In genomic region chr12:116806089-116806488, GRCm38 (mm10) we compare ENCODE assay signal across 20 mouse cellular contexts.
DNase-seq lines count a peak whose midpoint lies in the region; ATAC-seq lines count a peak whose summit lies in the region.
"Had no signal": no experiment of that assay in that cellular context is flagged by ENCODE, and none has a peak within 500 bp of the region (broad histone marks: within the 10 kb centered on the region; RNA-seq: fewer than 3 reads in every experiment).

No protein-coding gene starts in this region.

- H3K9me3 ChIP-seq in forebrain, embryonic 16.5 days (ENCODE audit: control insufficient read depth, low read length) = no peaks in the 10 kb centered on the region
- no peaks in the 10 kb centered on the region for H3K9me3 ChIP-seq in forebrain, embryonic 10.5 days
- H3K9me3 ChIP-seq: embryonic facial prominence, embryonic 10.5 days; heart, embryonic 13.5 days had no signal

- no peak overlapping the region for H3K4me3 ChIP-seq in forebrain, embryonic 16.5 days (replicated peaks; ENCODE audit: low read length)
- H3K4me3 ChIP-seq in forebrain, embryonic 10.5 days = no peak overlapping the region
- H3K4me3 ChIP-seq: embryonic facial prominence, embryonic 10.5 days; heart, embryonic 13.5 days had no signal

- H3K36me3 ChIP-seq in forebrain, embryonic 16.5 days (ENCODE audit: control insufficient read depth, insufficient read depth) = no peaks in the 10 kb centered on the region
- H3K36me3 ChIP-seq in forebrain, embryonic 10.5 days (replicated peaks) = no peaks in the 10 kb centered on the region
- H3K36me3 ChIP-seq: embryonic facial prominence, embryonic 10.5 days; heart, embryonic 13.5 days had no signal

- no peak overlapping the region for H3K4me2 ChIP-seq in forebrain, embryonic 16.5 days (ENCODE audit: low read length)
- H3K4me2 ChIP-seq: heart, embryonic 13.5 days had no signal

- DNase-seq in forebrain, embryonic 10.5 days (ENCODE audit: extremely low spot score, low spot score) = no peak
- peak; percentile 43 to 66 for DNase-seq in layer of hippocampus, adult 18-20 months (ENCODE audit: low spot score in 2 of 2)
- DNase-seq in layer of hippocampus, postnatal 10 days (ENCODE audit: low spot score in 2 of 2) = no peak
- DNase-seq in right cerebral cortex, postnatal 10 days (ENCODE audit: low spot score in 2 of 2) = peak; percentile 44 to 71
- no peak for DNase-seq in right cerebral cortex, postnatal 14 days
- no peak for DNase-seq in cerebellum, postnatal 10 days
- DNase-seq in lung, postnatal 14 days = no peak
- DNase-seq: adrenal gland, adult 2 months; cerebellum, adult 11-12 months; cerebellum, postnatal 36 days; heart, postnatal 36 days; kidney, adult 2 months; kidney, postnatal 25 days; liver; lung, adult 18-20 months; lung, postnatal 36 days; thymus, postnatal 4 days had no signal

- peak; percentile 64 for ATAC-seq in forebrain, embryonic 16.5 days

- peaks cover 8% of the 10 kb centered on the region; the same call in 1 of the 2 replicates for H3K4me1 ChIP-seq in forebrain, embryonic 16.5 days (replicated peaks; ENCODE audit: control insufficient read depth, insufficient read depth, low read length)
- no peaks in the 10 kb centered on the region for H3K4me1 ChIP-seq in forebrain, embryonic 10.5 days
- H3K4me1 ChIP-seq: embryonic facial prominence, embryonic 10.5 days; heart, embryonic 13.5 days had no signal

- H3K9ac ChIP-seq in forebrain, embryonic 16.5 days (replicated peaks; ENCODE audit: low read depth, low read length) = no peak overlapping the region
- H3K9ac ChIP-seq: heart, embryonic 13.5 days had no signal

- no peak overlapping the region for H3K27ac ChIP-seq in forebrain, embryonic 16.5 days (ENCODE audit: low read length)
- H3K27ac ChIP-seq in forebrain, embryonic 10.5 days = no peak overlapping the region
- H3K27ac ChIP-seq: embryonic facial prominence, embryonic 10.5 days; heart, embryonic 13.5 days had no signal

- no peaks in the 10 kb centered on the region for H3K27me3 ChIP-seq in forebrain, embryonic 16.5 days (replicated peaks; ENCODE audit: control insufficient read depth, insufficient read depth, low read length)
- H3K27me3 ChIP-seq in forebrain, embryonic 10.5 days (ENCODE audit: poor library complexity, severe bottlenecking) = no peaks in the 10 kb centered on the region
- H3K27me3 ChIP-seq: heart, embryonic 13.5 days had no signal

- WGBS in forebrain, embryonic 16.5 days = 66% methylated on average over 2 of the region's 2 CpGs
- WGBS in forebrain, embryonic 10.5 days = 92% methylated on average over 2 of the region's 2 CpGs

Comparison
In these comparisons a context has a peak if more than half of its experiments do, and no peak if none do; other contexts are left out.
1. DNase-seq: peak in layer of hippocampus, adult 18-20 months (2 of 2) and right cerebral cortex, postnatal 10 days (2 of 2); none in forebrain, embryonic 10.5 days (single experiment), layer of hippocampus, postnatal 10 days (0 of 2), right cerebral cortex, postnatal 14 days (single experiment), cerebellum, postnatal 10 days (0 of 2) and lung, postnatal 14 days (single experiment).